Mouse (Mus musculus) forebrain, embryonic 13.5 days (tissue): ENCODE results near the gene Scn4b. TPM values are rescaled to one million over a fixed set of nuclear protein-coding genes. Genes with fewer than 3 reads are reported as not detected.

Experiments used
- ATAC-seq: fragments of 200-750 bp; cut with Nextera tagmentation; 2 replicates; pipeline ENCODE4 v1.8.0; 2017
- H3K27ac ChIP-seq: fragments of 300-500 bp; sonication (generic); 2 replicates; pipeline ENCODE4 v1.5.1; 2015; ENCODE audit warnings: inconsistent platforms, mild to moderate bottlenecking, moderate library complexity
- H3K27me3 ChIP-seq: fragments of 300-500 bp; sonication (generic); 2 replicates; pipeline ENCODE4 v1.6.1; 2015; ENCODE audit warnings: mild to moderate bottlenecking, inconsistent platforms
- H3K36me3 ChIP-seq: fragments of 300-500 bp; sonication (generic); 2 replicates; pipeline ENCODE4 v1.6.1; 2015; ENCODE audit warnings: mild to moderate bottlenecking, inconsistent platforms; ENCODE audit not compliant: poor library complexity, severe bottlenecking
- H3K4me1 ChIP-seq: fragments of 300-500 bp; sonication (generic); 2 replicates; pipeline ENCODE4 v1.6.1; 2015; ENCODE audit warnings: inconsistent platforms
- H3K4me2 ChIP-seq: fragments of 300-500 bp; sonication (generic); 2 replicates; pipeline ENCODE4 v1.6.1; 2015; ENCODE audit warnings: inconsistent platforms, mild to moderate bottlenecking, moderate library complexity
- H3K4me3 ChIP-seq: fragments of 300-500 bp; sonication (generic); 2 replicates; pipeline ENCODE4 v1.5.1; 2015; ENCODE audit warnings: mild to moderate bottlenecking, inconsistent platforms
- H3K9ac ChIP-seq: fragments of 300-500 bp; sonication (generic); 2 replicates; pipeline ENCODE4 v1.6.1; 2015; ENCODE audit warnings: mild to moderate bottlenecking, inconsistent platforms
- H3K9me3 ChIP-seq: fragments of 300-500 bp; sonication (generic); replicated peaks from 2 replicates; pipeline ENCODE4 v1.6.1; 2016; ENCODE audit warnings: inconsistent platforms
- WGBS: fragments of 180-500 bp; shearing (Covaris S2); methylation state at CpG from one replicate; pipeline ENCODE4 v1.1.7; 2015; 5-methylcytosine and 5-hydroxymethylcytosine counted together
- polyA plus RNA-seq: library from polyadenylated mRNA; unstranded; fragments of >200 nt; fragmentation: Nextera tagmentation; extraction: Ambion mirVana; gene quantifications from 2 replicates; pipeline ENCODE4 v1.2.1, GENCODE M21; 2015

Gene Scn4b
- polyA plus RNA-seq: 0.18 and 0.21 TPM in 2 replicates

DNA sequence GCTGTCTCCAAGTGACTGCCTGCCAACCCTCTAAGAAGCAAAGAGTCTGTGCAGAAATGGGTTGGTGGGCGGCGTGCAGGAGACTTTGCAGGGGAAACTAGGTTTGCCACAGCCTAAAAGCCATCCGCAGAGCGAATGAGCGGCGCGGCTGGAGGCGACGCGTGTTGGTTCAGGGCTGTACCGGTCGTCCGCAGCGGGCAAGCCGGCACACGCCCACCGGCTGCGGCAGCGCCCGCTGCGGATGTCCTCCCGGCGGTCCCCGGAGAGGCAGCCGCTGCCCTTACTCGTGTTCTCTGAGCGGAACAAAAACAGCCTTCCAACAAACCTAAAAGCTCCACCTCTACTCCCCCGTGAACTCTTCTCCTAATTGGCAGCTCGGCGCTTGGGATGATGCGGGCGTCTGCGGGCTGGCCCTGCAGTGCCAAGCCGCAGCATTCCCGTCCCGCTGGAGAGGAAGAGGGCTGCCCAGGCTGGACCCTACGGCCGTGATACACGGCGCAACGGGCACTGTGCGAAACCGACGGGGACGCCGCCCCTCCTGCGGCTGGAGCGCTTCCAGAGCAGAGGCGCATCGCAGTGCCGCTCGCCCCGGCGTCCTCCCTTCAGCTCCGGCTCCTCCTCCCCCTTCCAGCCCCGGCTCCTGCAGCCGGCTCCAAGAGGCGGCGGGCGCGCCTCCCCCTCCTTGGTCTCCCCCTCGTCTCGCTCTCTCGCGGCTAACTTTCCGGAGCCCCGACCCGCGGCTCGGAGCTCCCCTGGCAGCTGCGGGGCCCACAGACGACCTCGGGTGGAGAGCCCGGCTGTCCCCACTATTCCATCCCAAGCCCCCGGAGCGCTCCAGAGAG, at the start of gene Scn4b:
Scn4b (plus strand) TSS at position 205 of the 842 bp plus-strand sequence.
- under 1% methylated on average over 76 of the region's 76 CpGs for WGBS
- Histone ChIP-seq H3K36me3 (no peaks in the 10 kb centered on the region), H3K9me3 (no peaks in the 10 kb centered on the region), H3K4me3 (peak within 1 kb of the TSS; percentile 50), H3K27ac (no peak within 1 kb of the TSS), H3K4me1 (peaks cover 30% of the 10 kb centered on the region), H3K9ac (peak within 1 kb of the TSS; percentile 59), H3K27me3 (peaks cover 93% of the 10 kb centered on the region), H3K4me2 (peak within 1 kb of the TSS; percentile 86)
- ATAC-seq: peak; percentile 67; the same call in 1 of the 2 replicates

DNA sequence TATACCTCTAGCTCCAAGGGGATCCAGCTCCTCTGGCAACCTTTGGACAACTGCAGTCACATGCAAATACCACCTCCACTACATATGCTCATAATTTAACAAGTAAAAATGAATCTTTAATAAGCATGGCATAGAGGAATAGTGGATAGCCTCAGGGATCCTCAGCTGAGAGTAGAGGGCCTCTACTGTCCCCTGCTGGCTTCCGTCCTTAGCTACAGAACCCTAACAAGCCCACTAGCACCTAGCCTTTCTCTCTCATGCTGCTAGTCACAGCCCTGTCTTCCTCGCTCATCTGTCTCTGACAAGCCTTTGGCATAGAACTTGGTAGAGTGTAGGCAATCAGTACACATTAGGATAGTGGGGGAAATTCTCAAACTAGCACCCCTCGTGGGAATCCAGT, 47.4 kb upstream of the Scn4b start:
- Histone ChIP-seq H3K9me3 (no peaks in the 10 kb centered on the region), H3K4me2 (no peak overlapping the region), H3K27me3 (0 out of 2 replicates have a peak, but pooled peaks cover 3% of the 10 kb centered on the region), H3K36me3 (no peaks in the 10 kb centered on the region), H3K4me3 (no peak overlapping the region), H3K27ac (no peak overlapping the region), H3K9ac (no peak overlapping the region), H3K4me1 (no peaks in the 10 kb centered on the region)
- WGBS: 69% methylated on average over 3 of the region's 3 CpGs
- no peak for ATAC-seq

DNA sequence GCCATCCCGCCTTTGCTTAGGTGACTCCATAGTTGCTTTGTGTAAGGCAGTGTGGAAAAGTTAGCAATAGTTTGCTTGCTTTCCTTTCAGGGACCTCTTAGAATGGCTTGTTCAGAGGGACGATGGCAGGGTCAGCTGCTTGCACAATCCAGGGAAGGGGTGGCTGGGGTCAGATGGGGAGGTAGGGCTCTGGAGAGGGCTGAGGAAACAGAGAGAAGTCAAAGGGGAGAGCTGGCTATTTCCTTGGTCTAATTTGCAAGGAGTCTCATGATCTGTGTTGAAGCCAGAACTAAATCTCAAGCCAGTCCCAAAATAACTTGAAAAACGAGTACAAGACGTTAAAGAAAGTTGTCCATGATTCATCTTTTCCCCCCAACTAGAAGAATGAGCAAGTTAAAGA, 45.6 kb upstream of the Scn4b start:
- H3K4me3 ChIP-seq: no peak overlapping the region
- 67% methylated on average over 4 of the region's 4 CpGs for WGBS
- no peak overlapping the region for H3K9ac ChIP-seq

DNA sequence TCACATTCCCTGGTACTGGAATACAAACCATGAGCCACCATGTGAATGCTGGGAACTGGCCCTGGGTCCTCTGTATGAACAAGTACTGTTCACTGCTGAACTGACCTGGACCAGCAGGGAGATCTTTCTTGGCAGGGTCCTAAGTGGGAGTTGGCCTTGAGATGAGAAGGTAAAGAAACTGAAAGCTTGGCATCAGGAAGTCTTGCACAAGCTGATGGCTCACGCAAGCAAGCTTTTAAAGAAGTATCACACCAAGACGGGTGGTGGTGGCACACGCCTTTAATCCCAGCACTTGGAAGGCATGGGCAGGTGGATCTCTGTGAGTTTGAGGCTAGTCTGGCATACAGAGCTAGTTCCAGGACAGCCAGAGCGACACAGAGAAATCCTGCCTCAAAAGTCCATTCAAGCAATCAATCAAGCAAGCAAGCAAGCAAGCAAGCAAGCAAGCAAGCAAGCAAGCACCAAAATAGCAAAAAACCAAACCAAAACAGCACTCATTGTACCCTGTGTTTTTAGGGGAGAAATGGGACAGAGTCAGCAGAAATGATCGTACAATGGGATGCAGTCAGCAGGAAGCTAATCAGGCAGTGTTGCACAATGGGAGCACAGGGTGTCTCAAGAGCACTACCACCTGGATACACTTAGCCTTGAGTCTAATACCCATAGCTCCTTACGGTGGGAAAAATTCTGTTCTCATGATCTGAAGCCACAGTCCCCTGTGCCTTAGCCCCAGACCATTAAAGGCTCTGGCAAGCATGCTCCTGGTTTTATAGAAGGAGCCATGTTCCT, 42.9 kb upstream of the Scn4b start:
- H3K27ac ChIP-seq: no peak overlapping the region
- no peak overlapping the region for H3K4me3 ChIP-seq
- WGBS: 78% methylated on average over 6 of the region's 6 CpGs
- ATAC-seq: no peak
- no peaks in the 10 kb centered on the region for H3K27me3 ChIP-seq
- no peaks in the 10 kb centered on the region for H3K9me3 ChIP-seq
- H3K4me1 ChIP-seq: no peaks in the 10 kb centered on the region
- H3K9ac ChIP-seq: no peak overlapping the region
- no peaks in the 10 kb centered on the region for H3K36me3 ChIP-seq
- no peak overlapping the region for H3K4me2 ChIP-seq

More for the DNA sequence above, 45.6 kb upstream of the Scn4b start:
- ATAC-seq: no peak
- Histone ChIP-seq H3K27me3 (0 out of 2 replicates have a peak, but pooled peaks cover under 1% of the 10 kb centered on the region), H3K4me2 (no peak overlapping the region), H3K36me3 (no peaks in the 10 kb centered on the region), H3K9me3 (no peaks in the 10 kb centered on the region), H3K27ac (no peak overlapping the region), H3K4me1 (no peaks in the 10 kb centered on the region)

DNA sequence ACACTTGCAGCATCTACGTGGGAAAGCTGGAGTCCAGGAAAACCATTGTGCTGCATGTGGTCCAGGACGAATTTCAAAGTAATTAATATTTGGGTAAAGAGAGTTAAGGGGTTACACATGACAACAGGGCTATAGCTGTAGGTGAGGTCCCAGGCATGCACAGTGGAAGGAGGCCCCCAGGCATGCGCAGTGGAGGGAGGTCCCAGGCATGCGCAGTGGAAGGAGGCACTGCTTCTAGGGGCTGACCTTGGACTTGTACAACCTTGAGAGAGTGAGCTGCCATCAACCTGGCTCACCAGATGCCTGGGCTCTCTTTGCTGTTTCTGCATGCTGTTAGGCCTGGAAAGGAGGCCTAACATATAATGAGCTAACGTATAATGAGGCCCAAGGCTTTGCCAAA, 40.3 kb upstream of the Scn4b start:
- Histone ChIP-seq H3K9ac (no peak overlapping the region), H3K36me3 (no peaks in the 10 kb centered on the region), H3K9me3 (no peaks in the 10 kb centered on the region), H3K27me3 (no peaks in the 10 kb centered on the region), H3K27ac (no peak overlapping the region), H3K4me1 (no peaks in the 10 kb centered on the region), H3K4me3 (no peak overlapping the region), H3K4me2 (no peak overlapping the region)
- 83% methylated on average over 5 of the region's 5 CpGs for whole genome bisulfite sequencing
- no peak for ATAC-seq

DNA sequence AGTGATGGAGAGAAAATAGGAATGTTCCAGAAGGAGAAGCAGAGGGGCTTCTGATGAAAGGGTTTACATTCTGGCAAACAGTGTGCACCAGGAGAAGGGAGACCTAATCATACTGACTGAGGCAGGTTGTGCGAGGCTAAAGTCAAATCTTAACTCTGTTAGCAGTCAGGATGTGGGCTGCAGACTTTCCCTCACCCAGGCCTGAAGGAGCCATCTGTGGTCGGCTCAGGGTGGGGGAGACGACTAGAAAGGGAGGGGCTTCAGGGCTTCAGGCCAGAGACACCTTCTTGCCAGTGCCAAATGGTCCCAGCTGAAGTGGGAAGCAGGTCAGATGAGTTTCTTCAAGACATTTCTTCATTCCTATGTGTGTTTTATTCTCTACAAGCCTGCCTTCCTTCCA, 39.8 kb upstream of the Scn4b start:
- no peaks in the 10 kb centered on the region for H3K27me3 ChIP-seq
- 47% methylated on average over 3 of the region's 3 CpGs for WGBS
- no peaks in the 10 kb centered on the region for H3K9me3 ChIP-seq
- no peaks in the 10 kb centered on the region for H3K36me3 ChIP-seq
- no peak for ATAC-seq
- no peak overlapping the region for H3K9ac ChIP-seq
- no peak overlapping the region for H3K4me2 ChIP-seq
- H3K4me3 ChIP-seq: no peak overlapping the region
- no peak overlapping the region for H3K27ac ChIP-seq
- H3K4me1 ChIP-seq: no peaks in the 10 kb centered on the region

DNA sequence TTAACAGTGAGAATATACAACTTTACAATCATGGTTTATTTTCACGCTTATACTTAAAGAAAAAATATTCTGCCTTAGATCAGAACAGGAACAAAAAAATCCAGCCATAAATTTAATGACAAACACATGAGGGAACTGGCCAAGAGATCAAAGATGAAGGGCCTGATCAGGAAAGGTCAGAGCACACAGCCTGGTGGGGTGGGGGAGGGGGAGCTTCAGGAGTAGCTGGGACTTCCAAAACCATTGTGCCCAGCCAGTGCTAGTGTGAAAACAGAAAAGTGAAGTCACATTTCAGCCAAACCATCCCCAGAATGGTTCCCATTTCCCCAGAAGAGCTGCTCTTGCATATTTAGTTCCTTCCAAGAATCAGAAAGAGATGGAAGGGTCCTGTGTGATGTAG, 35.7 kb upstream of the Scn4b start:
- 90% methylated on average over 1 of the region's 1 CpGs for WGBS
- ATAC-seq: no peak

DNA sequence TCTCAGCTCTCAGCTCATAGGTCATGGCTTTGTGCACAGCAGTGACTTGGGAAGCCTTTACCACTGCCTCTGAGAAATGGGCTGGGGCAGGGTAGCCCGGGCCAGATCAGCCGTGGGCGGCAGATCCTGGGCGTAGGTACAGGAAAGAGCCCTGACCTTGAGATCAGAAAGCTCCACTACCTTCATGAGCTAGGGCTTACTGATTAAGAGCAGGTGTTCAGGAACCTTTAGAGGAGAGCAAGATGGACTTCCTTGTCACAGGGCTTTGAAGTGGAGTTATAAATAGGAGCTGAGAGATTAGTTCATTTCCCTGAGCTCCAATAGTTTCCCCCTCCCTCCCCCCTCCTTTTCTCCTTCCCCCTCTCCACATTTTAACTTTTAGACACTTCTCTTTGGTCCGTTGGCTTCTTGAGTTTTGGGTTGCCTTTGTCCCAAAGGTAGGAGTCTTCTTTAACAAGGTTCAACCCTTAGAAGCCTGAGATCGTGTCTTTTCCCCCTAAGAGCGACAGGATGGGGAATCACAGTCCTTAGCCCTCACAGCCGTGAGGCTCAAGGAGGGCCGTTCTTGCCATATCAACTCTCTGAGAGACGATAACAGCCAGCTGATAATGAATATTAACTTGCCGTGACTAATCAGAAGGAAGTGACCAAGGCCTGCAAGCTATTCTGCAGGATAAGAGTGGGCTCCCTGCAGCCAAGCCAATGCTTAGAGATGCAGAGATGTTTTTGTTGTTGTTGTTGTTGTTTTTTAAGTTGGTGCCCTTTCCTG, 34.8 kb upstream of the Scn4b start:
- Histone ChIP-seq H3K4me2 (no peak overlapping the region), H3K4me3 (no peak overlapping the region)

More for the DNA sequence above, 35.7 kb upstream of the Scn4b start:
- Histone ChIP-seq H3K27me3 (no peaks in the 10 kb centered on the region), H3K4me2 (no peak overlapping the region), H3K9me3 (no peaks in the 10 kb centered on the region), H3K36me3 (no peaks in the 10 kb centered on the region), H3K27ac (no peak overlapping the region), H3K4me3 (no peak overlapping the region), H3K9ac (no peak overlapping the region), H3K4me1 (no peaks in the 10 kb centered on the region)

DNA sequence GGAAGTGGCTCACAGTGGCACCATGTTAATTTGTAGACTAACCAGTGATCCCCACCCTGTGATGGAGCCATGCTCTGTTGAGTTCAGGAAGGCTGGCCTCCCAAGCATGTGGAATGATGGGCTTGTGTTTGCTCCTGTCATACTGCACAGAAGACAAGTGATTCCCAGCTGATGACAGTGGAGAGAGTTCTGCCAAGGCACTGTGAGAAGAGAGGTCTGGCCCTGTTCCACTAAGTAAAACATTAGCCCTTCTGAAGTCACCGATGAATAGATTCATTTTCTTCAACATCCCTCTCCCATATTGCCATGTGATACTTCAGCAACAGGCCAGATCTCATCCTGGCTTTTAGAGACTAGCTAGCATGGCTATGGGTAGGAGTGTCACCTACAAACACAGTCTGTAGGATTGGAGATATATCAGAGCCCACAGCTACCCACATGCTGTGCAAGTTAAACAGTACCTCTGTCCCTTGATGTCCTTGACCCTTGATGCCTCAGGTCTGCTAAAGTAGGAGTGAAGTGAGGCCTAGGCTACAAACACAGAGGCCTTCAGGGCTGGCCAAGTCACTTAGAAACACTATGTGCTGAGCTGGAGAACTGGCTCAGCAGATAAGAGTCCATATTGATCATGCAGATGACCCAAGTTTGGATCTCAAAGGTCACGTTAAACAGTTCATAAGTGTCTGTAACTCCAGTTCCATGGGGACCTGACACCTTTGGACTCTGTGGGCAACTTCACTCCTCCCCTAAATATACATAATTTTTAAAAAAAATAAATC, 32.4 kb upstream of the Scn4b start:
- 89% methylated on average over 2 of the region's 2 CpGs for WGBS
- no peak overlapping the region for H3K4me2 ChIP-seq
- no peaks in the 10 kb centered on the region for H3K36me3 ChIP-seq
- no peak overlapping the region for H3K27ac ChIP-seq
- no peak for ATAC-seq
- H3K9ac ChIP-seq: no peak overlapping the region
- H3K4me3 ChIP-seq: no peak overlapping the region
- H3K27me3 ChIP-seq: no peaks in the 10 kb centered on the region
- H3K4me1 ChIP-seq: no peaks in the 10 kb centered on the region
- no peaks in the 10 kb centered on the region for H3K9me3 ChIP-seq

More for the DNA sequence above, 34.8 kb upstream of the Scn4b start:
- 80% methylated on average over 11 of the region's 11 CpGs for WGBS
- H3K27ac ChIP-seq: no peak overlapping the region
- no peaks in the 10 kb centered on the region for H3K36me3 ChIP-seq
- H3K9ac ChIP-seq: no peak overlapping the region
- no peaks in the 10 kb centered on the region for H3K4me1 ChIP-seq
- H3K27me3 ChIP-seq: no peaks in the 10 kb centered on the region
- no peak for ATAC-seq
- H3K9me3 ChIP-seq: no peaks in the 10 kb centered on the region

DNA sequence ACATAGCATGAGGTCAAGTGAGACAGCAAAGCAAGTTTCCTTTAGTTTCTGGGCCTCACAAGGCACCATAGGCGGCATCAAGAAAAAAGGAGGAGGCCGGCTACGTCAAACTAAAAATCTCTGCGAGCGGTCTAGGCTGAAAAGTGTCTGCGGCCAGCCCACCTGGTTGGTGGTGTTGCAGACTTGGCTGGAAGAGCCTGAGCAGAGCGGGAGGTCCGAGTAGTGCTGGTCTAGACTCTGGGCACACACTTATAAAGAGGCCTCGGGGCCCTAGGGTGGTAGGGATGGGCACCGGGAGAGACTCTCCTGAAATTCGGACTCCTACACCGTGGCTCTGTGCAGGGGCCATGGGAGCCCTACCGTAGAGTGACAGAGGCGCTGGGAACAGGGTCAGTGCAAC, 22.5 kb upstream of the Scn4b start:
- 4% methylated on average over 14 of the region's 14 CpGs for WGBS
- no peaks in the 10 kb centered on the region for H3K36me3 ChIP-seq
- H3K9me3 ChIP-seq: no peaks in the 10 kb centered on the region
- peaks cover 29% of the 10 kb centered on the region for H3K27me3 ChIP-seq
- peak overlapping the region; percentile 39 for H3K4me3 ChIP-seq
- peak overlapping the region; percentile 53 for H3K9ac ChIP-seq
- peak; percentile 57; the same call in 1 of the 2 replicates for ATAC-seq
- H3K27ac ChIP-seq: no peak overlapping the region
- peak overlapping the region; percentile 62 for H3K4me2 ChIP-seq
- peaks cover 14% of the 10 kb centered on the region for H3K4me1 ChIP-seq

DNA sequence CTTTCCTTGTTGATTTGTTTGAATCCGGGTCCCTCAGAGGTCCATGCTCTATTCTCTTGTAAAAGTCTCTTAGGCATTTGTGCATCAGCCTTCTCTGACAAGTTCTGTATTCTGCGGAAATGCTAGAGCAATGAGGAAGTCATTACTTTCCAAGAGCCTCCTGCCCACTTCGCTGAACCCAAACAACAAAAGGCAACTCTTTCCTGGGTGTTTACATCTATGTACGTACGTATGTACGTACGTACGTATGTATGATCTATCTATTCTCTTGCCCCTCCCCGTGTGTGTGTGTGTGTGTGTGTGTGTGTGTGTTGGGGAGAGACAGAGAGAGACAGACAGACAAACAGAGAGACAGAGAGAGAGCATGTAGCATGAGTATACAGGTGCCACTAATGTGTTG, 21.4 kb upstream of the Scn4b start:
- Histone ChIP-seq H3K4me3 (no peak overlapping the region), H3K27me3 (peaks cover 29% of the 10 kb centered on the region), H3K4me1 (peaks cover 15% of the 10 kb centered on the region), H3K9me3 (no peaks in the 10 kb centered on the region), H3K9ac (no peak overlapping the region), H3K4me2 (no peak overlapping the region), H3K27ac (no peak overlapping the region), H3K36me3 (no peaks in the 10 kb centered on the region)
- WGBS: 72% methylated on average over 9 of the region's 9 CpGs
- no peak for ATAC-seq
